Mouse (Mus musculus) limb, embryonic 15.5 days (tissue): ENCODE measurements around the gene Adgrg1. TPM values are rescaled to one million over a fixed set of nuclear protein-coding genes. Genes with fewer than 3 reads are reported as not detected.
A peak's percentile ranks its signal among the peaks of the same experiment; 100 is the strongest.

Experiments
- ATAC-seq: fragments of 200-750 bp; cut with Nextera tagmentation; 2 replicates; pipeline ENCODE4 v1.8.0; 2017; ENCODE audit warnings: low read depth, moderate TSS enrichment; ENCODE audit not compliant: insufficient number of reproducible peaks, low FRiP score, low TSS enrichment
- H3K27ac ChIP-seq: fragments of 300-500 bp; sonication (generic); 2 replicates; pipeline ENCODE4 v1.5.1; 2015; ENCODE audit warnings: moderate library complexity, mild to moderate bottlenecking, inconsistent platforms
- H3K27me3 ChIP-seq: fragments of 300-500 bp; sonication (generic); 2 replicates; pipeline ENCODE4 v1.6.1; 2015; ENCODE audit warnings: inconsistent platforms
- H3K36me3 ChIP-seq: fragments of 300-500 bp; sonication (generic); 2 replicates; pipeline ENCODE4 v1.6.1; 2015; ENCODE audit warnings: inconsistent platforms
- H3K4me1 ChIP-seq: fragments of 300-500 bp; sonication (generic); 2 replicates; pipeline ENCODE4 v1.6.1; 2015; ENCODE audit warnings: inconsistent platforms
- H3K4me2 ChIP-seq: fragments of 300-500 bp; sonication (generic); 2 replicates; pipeline ENCODE4 v1.6.1; 2015; ENCODE audit warnings: mild to moderate bottlenecking, inconsistent platforms
- H3K4me3 ChIP-seq: fragments of 300-500 bp; sonication (generic); 2 replicates; pipeline ENCODE4 v1.5.1; 2015; ENCODE audit warnings: mild to moderate bottlenecking, inconsistent platforms
- H3K9ac ChIP-seq: fragments of 300-500 bp; sonication (generic); 2 replicates; pipeline ENCODE4 v1.6.1; 2015; ENCODE audit warnings: inconsistent platforms
- H3K9me3 ChIP-seq: fragments of 300-500 bp; sonication (generic); 2 replicates; pipeline ENCODE4 v1.6.1; 2016; ENCODE audit warnings: inconsistent platforms
- WGBS: fragments of 180-500 bp; shearing (Covaris S2); methylation state at CpG from one replicate; pipeline ENCODE4 v1.1.7; 2015; 5-methylcytosine and 5-hydroxymethylcytosine counted together
- polyA plus RNA-seq: library from polyadenylated mRNA; unstranded; fragments of >200 nt; fragmentation: Nextera tagmentation; extraction: Ambion mirVana; gene quantifications from 2 replicates; pipeline ENCODE4 v1.2.1, GENCODE M21; 2015

The Adgrg1 gene
- polyA plus RNA-seq, 1 experiment from 2014 or later = 25.0 TPM

DNA sequence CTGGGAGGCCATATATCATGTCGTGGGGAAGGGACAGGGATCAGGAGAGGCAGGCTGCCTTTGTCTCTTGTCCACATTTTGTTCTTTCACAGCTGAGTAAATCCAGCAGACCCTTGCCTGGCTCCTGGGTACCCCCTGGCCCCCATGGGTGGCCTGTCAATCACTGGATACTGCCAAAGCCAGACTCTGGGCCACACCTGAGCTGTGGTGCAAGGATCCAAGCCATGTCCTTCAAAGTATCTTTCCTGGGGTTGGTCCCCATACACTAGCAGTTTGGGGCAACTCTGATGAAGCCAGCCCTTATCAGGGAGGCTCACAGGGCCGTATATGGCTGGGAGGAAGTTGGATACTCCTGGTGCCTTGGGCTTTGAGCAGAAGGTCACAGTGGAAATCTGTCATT lies 23.9 kb downstream of the Adgrg1 start:
- ATAC-seq = no peak
- Histone ChIP-seq H3K9ac (no peak overlapping the region), H3K4me1 (peaks cover 49% of the 10 kb centered on the region), H3K4me3 (no peak overlapping the region), H3K27ac (no peak overlapping the region), H3K4me2 (no peak overlapping the region), H3K36me3 (no peaks in the 10 kb centered on the region), H3K9me3 (no peaks in the 10 kb centered on the region), H3K27me3 (no peaks in the 10 kb centered on the region)
- 75% methylated on average over 2 of the region's 2 CpGs for WGBS

- Histone ChIP-seq H3K36me3 (no peaks in the 10 kb centered on the region), H3K9me3 (no peaks in the 10 kb centered on the region), H3K4me3 (no peak overlapping the region), H3K4me2 (no peak overlapping the region), H3K27me3 (no peaks in the 10 kb centered on the region), H3K27ac (peak overlapping the region; percentile 54), H3K4me1 (peaks cover 43% of the 10 kb centered on the region), H3K9ac (no peak overlapping the region)
- 59% methylated on average over 6 of the region's 6 CpGs for WGBS
- no peak; the same call in 1 of the 2 replicates for ATAC-seq
These were observed 24.5 kb downstream of the Adgrg1 start for GRCm38 (mm10) chr8:94999004-94999403.

DNA sequence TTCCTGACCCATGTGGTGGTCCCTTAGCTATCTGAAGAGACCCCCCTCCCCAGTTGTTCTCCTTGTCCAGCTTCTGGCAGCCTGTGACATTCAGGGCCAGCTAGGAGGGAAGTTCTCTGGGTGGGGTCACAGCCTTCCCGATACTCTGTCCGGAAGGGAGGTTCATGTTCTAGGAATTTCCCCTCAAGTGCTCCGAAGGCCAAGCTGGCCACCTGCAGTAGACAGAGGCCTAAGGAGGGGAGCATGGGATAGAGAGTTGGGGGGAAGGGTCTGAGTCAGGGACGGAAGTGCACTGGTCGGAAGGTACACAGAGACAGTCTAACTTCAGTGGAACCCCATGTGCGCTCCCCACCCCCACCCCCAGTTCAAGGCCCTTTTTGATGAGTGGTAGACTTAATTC lies 25.4 kb downstream of the Adgrg1 start:
- no peak overlapping the region for H3K27ac ChIP-seq
- no peaks in the 10 kb centered on the region for H3K27me3 ChIP-seq
- H3K9ac ChIP-seq = no peak overlapping the region
- ATAC-seq = no peak
- H3K4me1 ChIP-seq = peaks cover 35% of the 10 kb centered on the region
- H3K36me3 ChIP-seq = no peaks in the 10 kb centered on the region
- H3K4me2 ChIP-seq = no peak overlapping the region
- H3K4me3 ChIP-seq = no peak overlapping the region
- no peaks in the 10 kb centered on the region for H3K9me3 ChIP-seq
- 42% methylated on average over 6 of the region's 6 CpGs for WGBS

GRCm38 (mm10) chr8:95000684-95001083 lies 26.1 kb downstream of the Adgrg1 start:
- H3K4me3 ChIP-seq = no peak overlapping the region
- H3K27me3 ChIP-seq = no peaks in the 10 kb centered on the region
- 0 out of 2 replicates have a peak overlapping the region, but pooled peaks have one; percentile 5 for H3K27ac ChIP-seq
- 0 out of 2 replicates have a peak, but pooled peaks cover 1% of the 10 kb centered on the region for H3K36me3 ChIP-seq
- WGBS = 28% methylated on average over 5 of the region's 5 CpGs
- no peaks in the 10 kb centered on the region for H3K9me3 ChIP-seq
- H3K9ac ChIP-seq = no peak overlapping the region
- H3K4me2 ChIP-seq = no peak overlapping the region
- no peak for ATAC-seq
- peaks cover 35% of the 10 kb centered on the region for H3K4me1 ChIP-seq

DNA sequence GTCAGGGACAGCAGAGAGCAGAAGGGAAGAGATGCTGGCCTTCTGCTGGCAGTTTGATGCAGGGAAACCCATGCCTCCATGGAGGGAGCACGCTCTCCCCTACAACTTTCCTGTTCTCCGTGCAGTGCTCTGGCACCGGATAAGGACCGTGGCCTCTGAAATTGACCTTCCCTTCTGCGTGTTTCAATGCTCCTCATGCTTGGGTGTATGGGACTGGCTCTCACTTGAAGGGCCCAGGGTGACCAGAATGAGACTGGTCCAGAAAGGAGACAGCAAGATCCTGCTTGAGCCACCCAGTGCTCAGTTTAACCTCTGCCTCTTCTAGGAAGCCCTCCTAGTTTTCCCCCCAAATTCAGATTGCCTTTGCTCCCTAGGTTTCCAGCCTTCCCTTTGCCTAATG lies 26.6 kb downstream of the Adgrg1 start:
- H3K4me2 ChIP-seq = no peak overlapping the region
- H3K4me1 ChIP-seq = peaks cover 35% of the 10 kb centered on the region
- H3K4me3 ChIP-seq = no peak overlapping the region
- H3K9ac ChIP-seq = no peak overlapping the region
- no peak for ATAC-seq
- 70% methylated on average over 5 of the region's 5 CpGs for WGBS
- H3K27me3 ChIP-seq = no peaks in the 10 kb centered on the region
- H3K9me3 ChIP-seq = no peaks in the 10 kb centered on the region
- H3K27ac ChIP-seq = no peak overlapping the region
- 0 out of 2 replicates have a peak, but pooled peaks cover 2% of the 10 kb centered on the region for H3K36me3 ChIP-seq

DNA sequence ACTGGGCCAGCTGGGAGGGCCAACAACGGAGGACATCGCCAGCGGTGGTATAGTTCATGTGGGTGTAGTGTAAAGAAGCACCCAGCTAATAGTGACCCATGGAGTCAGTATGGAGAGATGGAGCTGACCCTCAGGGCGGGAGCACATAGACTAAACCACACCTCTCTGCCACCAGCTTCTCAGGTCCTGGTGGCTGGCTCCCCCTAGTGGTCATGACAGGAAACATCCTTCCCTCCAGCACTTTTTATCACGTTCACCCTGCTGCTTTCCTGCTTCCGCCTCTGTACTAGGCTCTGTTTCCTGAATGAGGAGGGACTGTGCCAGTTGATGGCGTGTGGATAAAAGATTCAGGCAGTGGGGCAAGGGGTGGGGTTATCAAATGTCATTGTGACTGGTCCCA lies 27.1 kb downstream of the Adgrg1 start:
- 12% methylated on average over 7 of the region's 7 CpGs for WGBS
- no peaks in the 10 kb centered on the region for H3K27me3 ChIP-seq
- H3K36me3 ChIP-seq = 0 out of 2 replicates have a peak, but pooled peaks cover 2% of the 10 kb centered on the region
- H3K9me3 ChIP-seq = no peaks in the 10 kb centered on the region
- no peak overlapping the region for H3K27ac ChIP-seq
- ATAC-seq = no peak
- no peak overlapping the region for H3K9ac ChIP-seq
- no peak overlapping the region for H3K4me2 ChIP-seq
- H3K4me3 ChIP-seq = no peak overlapping the region
- peaks cover 35% of the 10 kb centered on the region for H3K4me1 ChIP-seq

DNA sequence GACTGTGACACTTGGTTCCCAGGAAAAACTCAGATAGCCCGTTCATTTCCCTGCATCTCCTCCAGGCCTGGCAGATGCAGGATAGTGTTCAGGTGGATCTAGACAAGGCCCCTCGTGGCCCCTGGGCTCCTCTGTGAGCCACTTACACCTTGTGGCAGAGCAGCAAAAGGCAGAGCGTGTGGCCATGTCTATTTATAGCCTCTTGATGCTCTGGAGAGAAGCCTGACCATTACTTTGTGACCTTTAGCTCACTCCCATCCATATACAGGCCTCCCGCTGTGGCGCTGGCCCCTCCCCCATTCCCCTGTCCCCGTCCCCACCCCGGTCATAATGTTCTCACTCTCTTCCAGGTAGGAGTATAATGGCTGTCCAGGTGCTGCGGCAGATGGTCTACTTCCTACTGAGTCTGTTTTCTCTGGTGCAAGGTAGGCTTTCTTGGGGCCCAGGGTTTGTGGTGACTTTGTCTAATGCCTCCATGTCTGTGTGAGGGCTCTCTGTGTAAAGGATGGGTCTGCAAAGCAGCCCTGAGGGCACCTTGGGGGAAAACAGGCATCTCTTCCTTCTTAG lies 27.6 kb downstream of the Adgrg1 start:
- Histone ChIP-seq H3K36me3 (0 out of 2 replicates have a peak, but pooled peaks cover 2% of the 10 kb centered on the region), H3K27ac (no peak overlapping the region), H3K4me2 (no peak overlapping the region), H3K9ac (no peak overlapping the region), H3K27me3 (no peaks in the 10 kb centered on the region), H3K9me3 (no peaks in the 10 kb centered on the region), H3K4me1 (peaks cover 30% of the 10 kb centered on the region), H3K4me3 (no peak overlapping the region)
- 55% methylated on average over 8 of the region's 8 CpGs for WGBS
- ATAC-seq = no peak

DNA sequence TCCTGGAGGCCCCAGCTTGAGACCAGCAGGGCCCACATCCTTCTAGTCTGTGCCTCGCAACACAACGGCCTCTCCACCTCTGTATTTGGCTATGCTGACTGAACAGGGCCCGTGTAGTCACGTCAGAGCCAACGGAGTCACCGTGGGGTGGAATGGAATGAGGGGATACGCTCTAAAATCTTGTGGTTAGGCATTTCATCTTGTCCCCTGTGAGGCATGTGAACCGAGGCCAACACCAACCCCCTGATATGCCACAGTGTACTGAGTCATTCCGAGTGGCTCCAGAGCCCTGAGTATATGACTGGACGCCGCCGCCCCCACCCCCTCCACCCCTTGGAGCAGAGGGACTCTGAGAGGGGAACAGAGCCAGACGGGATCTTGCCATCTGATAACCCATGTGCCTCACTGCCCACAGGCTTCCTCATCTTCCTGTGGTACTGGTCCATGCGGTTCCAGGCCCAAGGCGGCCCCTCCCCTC lies 37.9 kb downstream of the Adgrg1 start:
- no peak for ATAC-seq
- H3K4me1 ChIP-seq = no peaks in the 10 kb centered on the region
- H3K4me2 ChIP-seq = no peak overlapping the region
- H3K9me3 ChIP-seq = no peaks in the 10 kb centered on the region
- H3K9ac ChIP-seq = no peak overlapping the region
- no peak overlapping the region for H3K4me3 ChIP-seq
- H3K27ac ChIP-seq = no peak overlapping the region
- WGBS = 80% methylated on average over 15 of the region's 15 CpGs
- no peaks in the 10 kb centered on the region for H3K27me3 ChIP-seq
- H3K36me3 ChIP-seq = peaks cover 14% of the 10 kb centered on the region; the same call in 1 of the 2 replicates

DNA sequence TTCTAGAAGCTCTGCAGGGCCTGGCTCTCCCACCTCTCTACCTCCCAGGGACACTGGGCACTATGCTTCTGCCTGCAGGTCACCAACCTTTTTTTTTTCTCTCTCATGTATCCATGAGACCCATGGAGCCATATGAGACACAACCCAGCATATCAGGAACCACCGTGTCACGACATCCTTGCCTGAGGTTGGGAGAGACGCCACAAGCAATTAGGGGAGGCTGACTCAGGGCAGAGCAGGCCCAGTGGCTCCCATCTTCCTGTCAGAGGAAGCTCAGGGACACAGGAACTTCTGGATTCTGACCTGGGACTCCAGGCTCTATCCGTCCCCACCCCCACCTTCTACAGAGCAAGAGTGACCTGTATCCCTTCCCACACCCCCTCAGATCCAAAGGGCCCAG lies 41.3 kb downstream of the Adgrg1 start:
- Histone ChIP-seq H3K4me3 (no peak overlapping the region), H3K9me3 (no peaks in the 10 kb centered on the region), H3K4me1 (0 out of 2 replicates have a peak, but pooled peaks cover 4% of the 10 kb centered on the region), H3K36me3 (peaks cover 9% of the 10 kb centered on the region; the same call in 1 of the 2 replicates), H3K27me3 (no peaks in the 10 kb centered on the region), H3K9ac (no peak overlapping the region), H3K4me2 (no peak overlapping the region), H3K27ac (no peak overlapping the region)
- no peak for ATAC-seq
- WGBS = 84% methylated on average over 4 of the region's 4 CpGs

GRCm38 (mm10) chr8:95016684-95017083 lies 42.1 kb downstream of the Adgrg1 start:
- Histone ChIP-seq H3K27me3 (no peaks in the 10 kb centered on the region), H3K4me1 (0 out of 2 replicates have a peak, but pooled peaks cover 4% of the 10 kb centered on the region), H3K27ac (no peak overlapping the region), H3K9me3 (no peaks in the 10 kb centered on the region), H3K9ac (no peak overlapping the region), H3K4me3 (no peak overlapping the region), H3K4me2 (no peak overlapping the region), H3K36me3 (peaks cover 9% of the 10 kb centered on the region; the same call in 1 of the 2 replicates)
- ATAC-seq = no peak
- WGBS = 61% methylated on average over 4 of the region's 4 CpGs

DNA sequence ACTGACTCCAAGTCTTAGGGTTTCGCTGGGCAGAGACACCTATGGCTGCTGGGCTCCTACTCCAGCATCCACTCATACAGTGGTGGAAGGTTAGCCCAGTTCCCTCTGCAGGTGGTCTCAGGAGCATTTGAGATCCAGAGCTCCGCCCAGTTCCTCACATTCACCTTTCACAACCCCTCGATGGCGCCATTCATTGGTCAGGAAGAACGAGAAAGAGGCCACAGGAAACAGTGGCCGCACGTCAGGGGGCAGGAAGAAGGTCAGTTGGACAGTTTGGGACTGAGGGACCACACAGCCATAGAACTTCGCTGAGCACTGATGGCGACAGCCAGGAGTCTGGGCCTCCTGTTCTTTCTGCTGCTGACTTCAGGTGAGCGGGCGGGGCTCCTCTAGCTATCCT lies 42.9 kb downstream of the Adgrg1 start, which contains the start of gene Adgrg3:
Gene Adgrg3, plus strand, starts transcription at position 242 of the 400 bp plus-strand sequence.
- no peaks in the 10 kb centered on the region for H3K27me3 ChIP-seq
- H3K4me3 ChIP-seq = no peak within 1 kb of the TSS
- H3K36me3 ChIP-seq = peaks cover 9% of the 10 kb centered on the region; the same call in 1 of the 2 replicates
- no peak within 1 kb of the TSS for H3K27ac ChIP-seq
- no peak within 1 kb of the TSS for H3K9ac ChIP-seq
- WGBS = 65% methylated on average over 11 of the region's 11 CpGs
- H3K9me3 ChIP-seq = no peaks in the 10 kb centered on the region
- H3K4me1 ChIP-seq = 0 out of 2 replicates have a peak, but pooled peaks cover 4% of the 10 kb centered on the region
- ATAC-seq = no peak
- no peak within 1 kb of the TSS for H3K4me2 ChIP-seq

GRCm38 (mm10) chr8:95017969-95018635 lies 43.6 kb downstream of the Adgrg1 start:
- Histone ChIP-seq H3K27ac (no peak overlapping the region), H3K4me2 (no peak overlapping the region), H3K36me3 (peaks cover 9% of the 10 kb centered on the region; the same call in 1 of the 2 replicates), H3K4me1 (0 out of 2 replicates have a peak, but pooled peaks cover 4% of the 10 kb centered on the region), H3K4me3 (no peak overlapping the region), H3K9me3 (no peaks in the 10 kb centered on the region), H3K9ac (no peak overlapping the region), H3K27me3 (no peaks in the 10 kb centered on the region)
- 61% methylated on average over 9 of the region's 9 CpGs for WGBS
- ATAC-seq = no peak
